Mouse (Mus musculus): Measurements from ENCODE around the gene Odam.

Odam gene

DNA sequence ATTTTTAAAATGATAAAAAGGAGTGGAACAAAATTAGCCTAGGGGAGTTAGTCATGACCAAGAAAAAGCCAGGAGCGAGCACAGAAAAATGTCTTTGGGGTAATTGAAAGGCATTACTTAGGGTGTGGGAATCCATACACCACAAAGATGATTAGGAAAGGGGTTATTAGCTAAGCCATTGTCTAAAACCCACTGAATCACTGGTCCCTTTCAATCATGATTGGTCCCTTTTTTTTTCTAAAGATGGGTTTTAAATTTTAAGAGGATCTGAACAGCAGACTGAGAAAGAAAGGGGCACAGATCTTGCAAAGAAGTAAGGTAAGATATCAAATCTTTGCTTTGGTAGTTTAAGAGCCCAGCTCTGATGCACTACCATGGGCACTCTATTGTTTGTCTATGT, at the start of gene Odam:
TSS of gene Odam (plus strand) at position 301 of the 400 bp plus-strand sequence.
- DNase-seq (ENCODE audit: low spot score): no peak

DNA sequence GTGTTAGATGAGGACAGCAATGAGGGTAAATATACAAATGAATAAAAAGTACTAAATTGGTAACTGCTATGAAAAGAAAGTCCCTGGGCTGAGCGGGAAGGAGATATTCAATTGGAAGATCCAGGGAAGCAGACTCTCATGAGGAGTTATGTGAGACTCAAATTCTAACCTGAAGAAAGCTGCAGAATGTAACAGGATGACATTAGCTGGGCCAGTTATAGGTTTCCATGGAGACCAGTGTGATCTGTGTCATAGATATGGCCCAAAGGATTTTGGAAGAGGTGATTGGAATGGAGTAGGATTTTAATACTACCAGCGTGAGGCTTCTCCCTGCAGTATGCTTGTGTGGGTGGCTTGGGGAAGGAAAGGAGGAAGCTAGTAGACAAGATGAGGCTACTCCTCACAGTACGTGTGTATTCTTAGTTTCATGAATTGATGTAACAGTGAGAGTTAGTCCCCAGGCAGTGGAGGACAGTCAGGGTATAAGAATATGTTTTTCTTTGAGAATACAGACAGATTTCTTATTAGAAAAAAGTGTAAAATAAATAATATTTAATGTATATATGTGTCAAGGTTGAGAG, 29.6 kb upstream of the Odam start:
- no peak for DNase-seq (ENCODE audit: low spot score)

DNA sequence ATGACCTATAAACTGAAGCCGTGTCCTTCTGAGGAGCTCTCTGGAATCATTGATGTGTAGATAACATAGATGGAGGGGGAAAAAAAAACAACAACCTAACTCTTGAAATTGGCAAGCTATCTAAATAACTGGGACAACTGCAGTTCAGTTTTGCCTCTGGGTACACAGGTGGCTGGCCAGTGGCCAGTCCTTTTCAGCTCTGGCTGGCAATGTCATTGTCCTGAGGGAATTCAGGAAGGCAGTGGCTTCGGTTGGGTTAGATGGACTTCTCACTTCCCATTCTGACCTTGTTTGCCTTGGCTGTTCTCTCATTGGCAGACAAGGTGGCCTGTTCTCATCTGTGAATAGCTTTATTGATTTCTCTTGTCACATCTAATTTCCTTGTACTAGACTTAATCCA, 14.7 kb upstream of the Odam start:
- no peak for DNase-seq (ENCODE audit: low spot score)

DNA sequence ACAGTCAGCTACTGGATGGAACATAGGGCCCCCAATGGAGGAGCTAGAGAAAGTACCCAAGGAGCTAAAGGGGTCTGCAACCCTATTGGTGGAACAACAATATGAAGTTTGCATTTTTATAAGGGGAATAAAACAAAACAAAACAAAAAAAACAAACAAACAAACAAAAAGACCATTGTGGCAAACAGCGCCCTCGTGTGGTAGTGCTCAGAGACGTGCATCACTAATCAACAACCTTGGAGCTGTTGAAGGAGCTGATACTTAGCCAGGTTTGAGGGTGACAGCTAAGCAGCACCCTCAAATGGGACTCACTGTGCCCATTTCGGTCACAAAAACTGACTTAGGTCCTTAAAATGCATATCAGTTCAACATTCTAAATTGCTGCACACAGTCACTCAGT, 13.4 kb upstream of the Odam start:
- no peak for DNase-seq (ENCODE audit: low spot score)

DNA sequence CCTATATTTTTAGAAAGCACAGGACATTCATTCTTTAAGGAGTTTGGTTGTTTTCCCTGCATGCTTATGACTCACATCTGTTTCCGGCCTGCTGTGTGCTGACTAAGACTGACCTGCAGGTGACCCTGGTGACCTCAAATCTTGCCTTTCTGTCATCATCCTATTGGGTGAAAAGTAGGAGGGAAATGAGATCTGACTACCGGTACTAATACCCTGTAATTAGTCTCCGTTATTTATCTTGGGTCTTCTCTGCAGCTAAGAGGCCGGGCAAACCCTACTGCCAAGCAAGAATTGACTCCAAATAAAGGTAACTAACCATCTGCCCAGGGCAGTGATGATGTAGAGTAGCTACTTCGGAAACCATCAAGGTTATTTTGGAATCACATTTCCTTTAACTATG, 40.5 kb downstream of the Odam start, which contains the start of gene Csn3:
TSS of gene Csn3 (plus strand) at position 208 of the 400 bp plus-strand sequence.
- DNase-seq (ENCODE audit: low spot score): no peak

DNA sequence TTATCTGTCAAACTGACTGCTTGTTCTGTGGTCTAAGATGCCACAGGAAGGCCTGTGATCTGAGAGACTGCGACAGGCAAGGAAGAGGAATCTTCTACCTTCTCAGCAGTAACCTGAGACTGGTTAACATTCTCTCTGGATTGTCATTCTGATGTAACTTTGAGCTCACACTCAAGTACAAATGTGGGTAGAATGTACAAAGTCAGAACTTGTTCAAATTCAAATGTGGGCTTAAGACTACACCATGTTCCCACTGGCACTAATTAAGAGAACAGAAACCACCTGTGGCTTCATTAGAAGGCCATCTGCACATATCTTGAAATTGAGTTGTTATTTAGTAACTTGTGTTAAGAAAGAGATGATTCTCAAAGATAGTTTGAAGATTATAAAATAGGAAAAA, 46.8 kb downstream of the Odam start:
- DNase-seq (ENCODE audit: low spot score): no peak

DNA sequence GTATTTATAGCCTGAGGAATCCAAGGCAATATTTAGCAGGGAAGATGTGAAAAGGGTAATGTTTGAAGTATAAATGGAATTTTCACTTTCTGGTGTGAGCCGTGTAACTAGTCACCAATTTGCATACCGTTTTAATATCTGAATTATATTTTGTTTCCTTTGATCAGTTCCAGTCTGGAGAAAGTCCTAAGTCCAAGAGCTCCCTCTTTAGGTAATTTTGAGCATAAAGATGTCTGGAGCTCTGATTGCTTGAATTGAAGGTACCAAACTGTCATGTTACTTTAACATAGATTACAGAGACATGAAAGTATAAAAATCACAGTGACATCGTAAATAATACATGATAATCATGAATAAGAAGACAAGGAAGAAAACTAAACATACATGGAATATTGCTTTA, 55.9 kb downstream of the Odam start:
- DNase-seq (ENCODE audit: low spot score): no peak

DNA sequence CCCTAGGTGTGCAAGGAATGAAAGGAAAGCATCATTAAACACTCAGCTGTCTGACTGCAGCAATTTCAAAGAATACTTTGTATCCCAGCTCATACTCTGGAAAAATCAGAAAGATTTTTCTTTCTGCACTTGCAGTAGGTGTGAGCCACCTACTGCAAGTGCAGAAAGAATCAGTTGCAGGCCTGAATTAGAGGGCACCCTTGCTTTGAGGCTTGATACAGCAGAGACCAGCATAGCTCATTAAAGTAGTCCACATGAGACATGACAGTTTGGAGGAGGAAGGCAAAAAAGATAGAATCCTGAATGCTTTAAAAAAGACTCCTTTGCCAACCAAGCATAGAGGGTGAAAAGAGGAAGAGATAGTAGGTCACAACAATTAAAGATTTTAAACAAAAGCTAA, 57.7 kb downstream of the Odam start:
- DNase-seq (ENCODE audit: low spot score): no peak
